Comparison of ENCODE assay signal across 17 mouse cellular contexts in the genomic region with DNA sequence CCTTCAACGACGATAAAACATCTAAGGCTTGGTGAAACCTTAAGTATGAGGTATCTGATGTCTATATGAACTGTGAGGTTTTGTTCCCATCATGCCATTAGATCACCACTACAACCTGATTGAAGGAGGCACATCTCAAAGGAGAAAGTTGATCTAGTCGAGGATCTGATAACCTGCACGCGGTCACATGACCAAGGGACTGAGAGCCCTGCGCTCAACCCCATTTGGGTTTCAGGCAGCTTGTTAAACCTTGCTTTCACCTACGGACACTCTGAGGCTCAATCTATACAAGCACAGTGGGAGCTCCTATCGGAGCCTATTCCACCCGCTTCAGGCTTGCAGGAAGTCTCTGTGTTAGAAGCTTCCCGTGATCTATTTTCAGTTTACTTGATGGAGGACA.
DNase-seq lines count a peak whose midpoint lies in the region; ATAC-seq and TF ChIP-seq lines count a peak whose summit lies in the region.
"Had no signal": no experiment of that assay in that cellular context is flagged by ENCODE, and none has a peak within 500 bp of the region (broad histone marks: within the 10 kb centered on the region; RNA-seq: fewer than 3 reads in every experiment).

No protein-coding gene starts in this region.

- H3K79me2 ChIP-seq in heart, adult 2 months (replicated peaks; ENCODE audit: control insufficient read depth, insufficient read depth, low read length): no peaks in the 10 kb centered on the region
- H3K79me2 ChIP-seq in MEL (ENCODE audit: control insufficient read depth, insufficient read depth, low read length, poor library complexity): no peaks in the 10 kb centered on the region

- no peak for TF ChIP-seq POLR2A in heart, adult 2 months (IDR thresholded peaks at IDR 0.05; ENCODE audit: insufficient read depth, low read depth, low read length)
- no peak for TF ChIP-seq POLR2A in MEL (IDR thresholded peaks at IDR 0.05; ENCODE audit: control insufficient read depth in 1 of 2, insufficient read depth in 1 of 2, low read depth in 1 of 2, low read length in 2 of 2, poor library complexity in 1 of 2)
- TF ChIP-seq POLR2A in brain, embryonic 14.5 days (IDR thresholded peaks at IDR 0.05; ENCODE audit: borderline replicate concordance, extremely low read depth, insufficient read depth, insufficient read length, poor library complexity, severe bottlenecking): no peak

- no peaks in the 10 kb centered on the region for H3K27me3 ChIP-seq in heart, embryonic 14.5 days (ENCODE audit: control insufficient read depth, insufficient read depth, low read length)
- no peaks in the 10 kb centered on the region for H3K27me3 ChIP-seq in heart, adult 2 months (ENCODE audit: control insufficient read depth, insufficient read depth, low read length)
- no peaks in the 10 kb centered on the region for H3K27me3 ChIP-seq in MEL (ENCODE audit: control insufficient read depth in 1 of 2, insufficient read depth in 2 of 2, low read length in 2 of 2)
- H3K27me3 ChIP-seq: embryonic facial prominence, embryonic 13.5 days; intestine, embryonic 15.5 days had no signal

- WGBS in heart, embryonic 14.5 days: 35% methylated on average over 10 of the region's 10 CpGs
- WGBS in heart, adult 2 months: 49% methylated on average over 10 of the region's 10 CpGs

- ATAC-seq in frontal cortex, adult (ENCODE audit: low TSS enrichment): peak; percentile 44; the same call in 1 of the 2 replicates
- no peak for ATAC-seq in heart, embryonic 14.5 days (ENCODE audit: insufficient number of reproducible peaks, insufficient read depth, low FRiP score, low read depth)
- ATAC-seq: intestine, embryonic 15.5 days had no signal

- H3K4me2 ChIP-seq in heart, embryonic 14.5 days (ENCODE audit: low read length): peak overlapping the region; percentile 21; the same call in 1 of the 2 replicates
- H3K4me2 ChIP-seq: embryonic facial prominence, embryonic 13.5 days; hindbrain, embryonic 14.5 days; intestine, embryonic 15.5 days had no signal

- H3K4me3 ChIP-seq in heart, embryonic 14.5 days (ENCODE audit: control insufficient read depth in 1 of 2, insufficient read depth in 1 of 2, low read depth in 1 of 2, low read length in 2 of 2): no peak overlapping the region
- no peak overlapping the region for H3K4me3 ChIP-seq in heart, adult 2 months
- no peak overlapping the region for H3K4me3 ChIP-seq in MEL (ENCODE audit: control insufficient read depth in 1 of 2, insufficient read depth in 1 of 2, low read depth in 2 of 2, low read length in 2 of 2)
- H3K4me3 ChIP-seq: embryonic facial prominence, embryonic 13.5 days; hindbrain, embryonic 10.5 days; intestine, embryonic 15.5 days had no signal

- TF ChIP-seq EP300 in heart, adult 2 months (IDR thresholded peaks at IDR 0.05; ENCODE audit: insufficient read depth, low read depth, low read length): no peak
- TF ChIP-seq EP300 in MEL (IDR thresholded peaks at IDR 0.05; ENCODE audit: low read depth in 1 of 2, low read length in 2 of 2): no peak

- no peak overlapping the region; the same call in 1 of the 2 replicates for H3K9ac ChIP-seq in heart, embryonic 14.5 days (ENCODE audit: low read length)
- no peak overlapping the region for H3K9ac ChIP-seq in heart, adult 2 months (ENCODE audit: low read depth, low read length)
- no peak overlapping the region for H3K9ac ChIP-seq in MEL (ENCODE audit: control insufficient read depth, low read depth, low read length, poor library complexity, severe bottlenecking)
- H3K9ac ChIP-seq: embryonic facial prominence, embryonic 13.5 days; hindbrain, embryonic 14.5 days; intestine, embryonic 15.5 days had no signal

- H3K4me1 ChIP-seq in heart, embryonic 14.5 days (ENCODE audit: control insufficient read depth in 2 of 2, insufficient read depth in 2 of 2, low read length in 2 of 2): peaks cover 0 to 6% of the 10 kb centered on the region in 2 experiments; a peak in 3 of 4 replicates
- H3K4me1 ChIP-seq in heart, adult 2 months (ENCODE audit: control insufficient read depth, insufficient read depth, low read length): peaks cover 4% of the 10 kb centered on the region; the same call in 1 of the 2 replicates
- H3K4me1 ChIP-seq in MEL (ENCODE audit: control insufficient read depth in 1 of 2, insufficient read depth in 2 of 2, low read length in 2 of 2): 0 out of 4 replicates have a peak, but pooled peaks cover 0 to 4% of the 10 kb centered on the region in 2 experiments
- H3K4me1 ChIP-seq: intestine, embryonic 15.5 days had no signal

- no peak for DNase-seq in frontal cortex, postnatal 25 days (ENCODE audit: low spot score in 2 of 2)
- no peak for DNase-seq in heart, adult 2 months
- no peak for DNase-seq in MEL (ENCODE audit: low read depth, low spot score)
- peak; percentile 26 for DNase-seq in brain, embryonic 14.5 days (ENCODE audit: low read depth)
- DNase-seq: adrenal gland, postnatal 10 days; cerebellum, adult 11-12 months; cerebellum, adult 9-10 months; cerebellum, postnatal 25 days; gastrocnemius, postnatal 10 days; heart, postnatal 10 days; kidney, adult 18-20 months had no signal

- TF ChIP-seq CTCF in heart, adult 2 months (IDR thresholded peaks at IDR 0.05): no peak
- no peak for TF ChIP-seq CTCF in MEL (IDR thresholded peaks at IDR 0.05 in 2 of 3, conservative IDR thresholded peaks at IDR 0.05 in 1 of 3; ENCODE audit: control insufficient read depth in 1 of 3, insufficient read depth in 1 of 3, low read depth in 2 of 3, low read length in 3 of 3, poor library complexity in 1 of 3, severe bottlenecking in 1 of 3)
- TF ChIP-seq CTCF in brain, embryonic 14.5 days (IDR thresholded peaks at IDR 0.05; ENCODE audit: borderline replicate concordance, extremely low read depth, insufficient read depth, insufficient read length): no peak

- no peak overlapping the region for H3K27ac ChIP-seq in heart, embryonic 14.5 days (replicated peaks in 1 of 2; ENCODE audit: control insufficient read depth in 1 of 2, insufficient read depth in 1 of 2, low read depth in 2 of 2, low read length in 2 of 2)
- no peak overlapping the region for H3K27ac ChIP-seq in heart, adult 2 months
- no peak overlapping the region for H3K27ac ChIP-seq in MEL (ENCODE audit: control insufficient read depth, low read depth, low read length)
- H3K27ac ChIP-seq: embryonic facial prominence, embryonic 13.5 days; hindbrain, embryonic 10.5 days; hindbrain, embryonic 14.5 days; intestine, embryonic 15.5 days had no signal

- TF ChIP-seq RAD21 in MEL (IDR thresholded peaks at IDR 0.05; ENCODE audit: low read depth, low read length): no peak

- no peaks in the 10 kb centered on the region for H3K9me3 ChIP-seq in heart, embryonic 14.5 days (ENCODE audit: control insufficient read depth, low read length)
- no peaks in the 10 kb centered on the region for H3K9me3 ChIP-seq in MEL (replicated peaks; ENCODE audit: insufficient read depth, low read length)
- H3K9me3 ChIP-seq: embryonic facial prominence, embryonic 13.5 days; hindbrain, embryonic 10.5 days; intestine, embryonic 15.5 days had no signal

- intact Hi-C loops in heart, adult 2 months (cut with DNase I): no loop called here

- H3K36me3 ChIP-seq in heart, embryonic 14.5 days (ENCODE audit: control insufficient read depth, insufficient read depth, low read length): no peaks in the 10 kb centered on the region
- no peaks in the 10 kb centered on the region for H3K36me3 ChIP-seq in heart, adult 2 months (ENCODE audit: control insufficient read depth, insufficient read depth, low read length)
- peaks cover 0 to 6% of the 10 kb centered on the region in 2 experiments; a peak in 2 of 4 replicates for H3K36me3 ChIP-seq in MEL (ENCODE audit: control insufficient read depth in 1 of 2, insufficient read depth in 2 of 2, low read length in 2 of 2)
- H3K36me3 ChIP-seq: embryonic facial prominence, embryonic 13.5 days; hindbrain, embryonic 10.5 days; intestine, embryonic 15.5 days had no signal

TF ChIP-seq in MEL, 35 proteins besides CTCF, POLR2A, EP300 and RAD21:
- TF ChIP-seq USF2 (IDR thresholded peaks at IDR 0.05; ENCODE audit: borderline replicate concordance in 1 of 2, insufficient read depth in 1 of 2, low read depth in 1 of 2, low read length in 2 of 2) (no peak), UBTF (IDR thresholded peaks at IDR 0.05; ENCODE audit: borderline replicate concordance, insufficient read depth, low read depth, low read length) (no peak), USF1 (IDR thresholded peaks at IDR 0.05; ENCODE audit: low read depth, low read length) (0 out of 2 replicates have a peak, but pooled peaks have one; percentile 7), GATA1 (IDR thresholded peaks at IDR 0.05; ENCODE audit: low read depth, low read length) (no peak), NRF1 (IDR thresholded peaks at IDR 0.05; ENCODE audit: insufficient read depth, low read depth, low read length, poor library complexity, severe bottlenecking) (no peak)
TF ChIP-seq in MEL: peak in this region for 1.
